Mouse (Mus musculus) liver, postnatal 0 days (tissue): ENCODE measurements around the gene Ptchd3. TPM values are rescaled to one million over a fixed set of nuclear protein-coding genes. Genes with fewer than 3 reads are reported as not detected.

ENCODE experiments used
- ATAC-seq: fragments of 200-750 bp; cut with Nextera tagmentation; 2 replicates; pipeline ENCODE4 v1.8.0; 2017; ENCODE audit warnings: mild to moderate bottlenecking, moderate library complexity
- DNase-seq: peaks from one replicate; pipeline ENCODE4 v3.0.0-alpha.2; 2016
- H3K27ac ChIP-seq: fragments of 300-500 bp; sonication (generic); 2 replicates; pipeline ENCODE4 v1.5.1; 2014; ENCODE audit warnings: antibody characterized with exemption, moderate library complexity, mild to moderate bottlenecking, low read depth
- H3K27me3 ChIP-seq: fragments of 300-500 bp; sonication (generic); 2 replicates; pipeline ENCODE4 v1.6.1; 2014; ENCODE audit warnings: low read length, control low read depth, mixed read lengths; ENCODE audit not compliant: insufficient read depth
- H3K36me3 ChIP-seq: fragments of 300-500 bp; sonication (generic); replicated peaks from 2 replicates; pipeline ENCODE4 v1.6.1; 2014; ENCODE audit warnings: mild to moderate bottlenecking, control low read depth, low read length, moderate library complexity, mixed read lengths; ENCODE audit not compliant: insufficient read depth
- H3K4me1 ChIP-seq: fragments of 300-500 bp; sonication (generic); 2 replicates; pipeline ENCODE4 v1.6.1; 2014; ENCODE audit warnings: antibody characterized with exemption, mild to moderate bottlenecking, control low read depth; ENCODE audit not compliant: insufficient read depth
- H3K4me2 ChIP-seq: fragments of 300-500 bp; sonication (generic); 2 replicates; pipeline ENCODE4 v1.6.1; 2014; ENCODE audit warnings: low read depth, mild to moderate bottlenecking, low read length, moderate library complexity, mixed read lengths
- H3K4me3 ChIP-seq: fragments of 300-500 bp; sonication (generic); 2 replicates; pipeline ENCODE4 v1.5.1; 2014; ENCODE audit warnings: low read depth, low read length
- H3K9ac ChIP-seq: fragments of 300-500 bp; sonication (generic); replicated peaks from 2 replicates; pipeline ENCODE4 v1.6.1; 2014; ENCODE audit warnings: mild to moderate bottlenecking, moderate library complexity
- H3K9me3 ChIP-seq: fragments of 300-500 bp; sonication (generic); 2 replicates; pipeline ENCODE4 v1.6.1; 2016; ENCODE audit warnings: mild to moderate bottlenecking, control low read depth, low read length, mixed read lengths
- CTCF ChIP-seq: sonication (generic); IDR thresholded peaks from 2 replicates; pipeline ENCODE4 v1.5.1; 2016; ENCODE audit warnings: antibody characterized with exemption, low read depth
- EP300 ChIP-seq: IDR thresholded peaks from 2 replicates; pipeline ENCODE4 v1.6.1; 2016; ENCODE audit warnings: antibody characterized with exemption, low read depth, mild to moderate bottlenecking
- WGBS: fragments of 180-500 bp; shearing (Covaris S2); extraction: QIAGEN DNeasy Blood & Tissue Kit; methylation state at CpG from one replicate; pipeline ENCODE4 v1.1.7; 2014; ENCODE audit not compliant: insufficient replicate concordance; 5-methylcytosine and 5-hydroxymethylcytosine counted together
- polyA plus RNA-seq: library from polyadenylated mRNA; unstranded; fragments of >200 nt; fragmentation: Nextera tagmentation; extraction: Ambion mirVana; gene quantifications from 2 replicates; pipeline ENCODE4 v1.2.1, GENCODE M21; 2015

Ptchd3 gene
- polyA plus RNA-seq = not detected in 2 replicates

DNA sequence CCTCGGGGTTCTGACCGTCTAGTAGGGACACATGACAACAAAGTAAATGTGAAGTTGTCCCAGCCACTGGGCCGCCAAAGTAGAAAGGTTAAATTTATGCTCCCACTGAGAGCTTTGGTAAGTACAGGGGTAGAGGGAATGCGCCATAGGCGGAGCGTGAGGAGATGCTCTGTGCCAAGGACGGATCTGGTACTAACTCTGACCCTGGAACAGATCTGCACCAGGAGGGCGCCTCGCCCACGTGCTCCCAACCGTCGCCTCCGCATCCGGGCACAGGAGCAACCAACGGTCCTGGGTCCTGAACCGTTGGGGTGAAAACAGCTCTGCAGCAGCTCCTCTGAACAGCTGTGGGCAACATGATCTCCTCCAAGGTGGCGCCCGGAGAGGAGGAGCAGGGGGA, at the start of gene Ptchd3:
Gene Ptchd3, plus strand, starts transcription at position 301 of the 400 bp plus-strand sequence.
- TF ChIP-seq EP300 = no peak
- no peak for TF ChIP-seq CTCF
- DNase-seq = no peak
- no peak within 1 kb of the TSS for H3K4me3 ChIP-seq

DNA sequence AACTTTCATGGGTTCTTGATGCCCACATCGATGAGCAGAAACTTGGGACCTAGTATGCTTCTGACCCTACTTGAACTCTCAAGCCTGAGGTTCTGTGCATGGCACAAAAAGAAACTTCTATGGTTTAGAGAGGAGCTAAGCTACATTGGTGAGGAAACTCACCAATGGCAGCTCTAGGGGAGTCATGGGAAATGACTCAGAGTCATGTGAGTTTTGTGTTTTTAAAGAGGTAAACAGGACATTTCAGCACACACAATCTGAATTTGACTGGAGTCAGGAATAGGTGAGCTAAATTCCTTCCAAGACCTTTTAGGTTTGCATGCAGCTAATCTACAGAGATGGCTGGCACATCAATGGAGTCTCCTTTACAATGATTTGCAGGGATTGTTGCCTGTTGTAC, 48.2 kb upstream of the Ptchd3 start:
- TF ChIP-seq CTCF (no peak), EP300 (no peak)
- no peaks in the 10 kb centered on the region for H3K36me3 ChIP-seq
- DNase-seq = no peak
- WGBS = 81% methylated on average over 1 of the region's 1 CpGs
- H3K27me3 ChIP-seq = no peaks in the 10 kb centered on the region
- H3K9me3 ChIP-seq = no peaks in the 10 kb centered on the region
- H3K9ac ChIP-seq = no peak overlapping the region
- no peak for ATAC-seq
- H3K4me1 ChIP-seq = no peaks in the 10 kb centered on the region
- H3K27ac ChIP-seq = no peak overlapping the region
- no peak overlapping the region for H3K4me2 ChIP-seq
- H3K4me3 ChIP-seq = no peak overlapping the region

More for the DNA sequence above, at the start of gene Ptchd3:
- Histone ChIP-seq H3K36me3 (no peaks in the 10 kb centered on the region), H3K27me3 (peaks cover 9% of the 10 kb centered on the region; the same call in 1 of the 2 replicates), H3K4me1 (no peaks in the 10 kb centered on the region), H3K9ac (no peak within 1 kb of the TSS), H3K27ac (no peak within 1 kb of the TSS), H3K9me3 (peaks cover 3% of the 10 kb centered on the region; the same call in 1 of the 2 replicates), H3K4me2 (no peak within 1 kb of the TSS)
- 65% methylated on average over 18 of the region's 18 CpGs for WGBS
- no peak for ATAC-seq

DNA sequence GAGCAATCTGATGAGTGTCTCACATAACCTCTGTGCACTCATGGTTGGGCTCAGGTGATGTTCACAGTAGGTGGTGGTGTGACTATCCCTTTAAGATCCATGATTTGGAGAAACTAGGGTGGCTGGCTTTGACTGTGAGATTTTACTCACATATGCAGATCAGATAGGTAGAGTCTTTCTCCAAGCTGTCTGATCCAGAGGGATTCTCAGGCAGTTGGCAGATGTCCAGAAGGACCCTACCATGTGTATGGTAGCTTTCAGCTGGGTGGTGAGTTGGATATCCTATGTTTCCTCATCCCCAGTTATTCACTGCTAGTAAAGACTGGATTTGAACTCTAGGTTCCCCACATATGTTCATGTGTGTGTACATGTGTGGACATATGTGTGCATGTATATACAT, 42.6 kb upstream of the Ptchd3 start:
- Histone ChIP-seq H3K27ac (no peak overlapping the region), H3K9ac (no peak overlapping the region), H3K4me3 (no peak overlapping the region), H3K27me3 (no peaks in the 10 kb centered on the region), H3K9me3 (no peaks in the 10 kb centered on the region), H3K4me1 (no peaks in the 10 kb centered on the region), H3K36me3 (no peaks in the 10 kb centered on the region), H3K4me2 (no peak overlapping the region)
- ATAC-seq (no peak), DNase-seq (no peak)
- TF ChIP-seq CTCF = no peak
- TF ChIP-seq EP300 = no peak

DNA sequence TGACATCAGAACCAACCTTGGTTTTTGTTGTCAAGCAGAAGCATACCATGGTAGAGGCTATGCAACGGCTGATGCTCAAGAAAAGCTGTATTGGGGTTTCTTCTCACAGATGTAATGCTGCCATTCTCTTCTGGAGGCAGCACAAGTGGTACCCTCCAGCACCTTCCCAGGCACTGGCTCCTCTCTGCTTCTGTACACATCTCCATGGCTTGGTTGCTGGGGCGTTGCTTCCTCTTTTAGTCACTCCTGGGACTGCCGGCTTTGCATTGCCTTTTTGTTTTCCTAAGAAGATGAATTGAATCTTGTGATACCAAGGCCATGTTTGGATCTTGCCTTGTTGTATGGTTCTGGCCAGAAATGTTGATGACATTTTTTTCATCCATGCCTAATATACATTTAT, 40.5 kb upstream of the Ptchd3 start:
- H3K4me3 ChIP-seq = no peak overlapping the region
- H3K4me1 ChIP-seq = peaks cover 3% of the 10 kb centered on the region; the same call in 1 of the 2 replicates
- DNase-seq = no peak
- no peak for ATAC-seq
- H3K4me2 ChIP-seq = no peak overlapping the region
- no peaks in the 10 kb centered on the region for H3K9me3 ChIP-seq
- WGBS = 54% methylated on average over 3 of the region's 3 CpGs
- H3K27me3 ChIP-seq = no peaks in the 10 kb centered on the region
- H3K9ac ChIP-seq = no peak overlapping the region
- no peak overlapping the region for H3K27ac ChIP-seq
- H3K36me3 ChIP-seq = no peaks in the 10 kb centered on the region
- TF ChIP-seq EP300 (no peak), CTCF (no peak)

DNA sequence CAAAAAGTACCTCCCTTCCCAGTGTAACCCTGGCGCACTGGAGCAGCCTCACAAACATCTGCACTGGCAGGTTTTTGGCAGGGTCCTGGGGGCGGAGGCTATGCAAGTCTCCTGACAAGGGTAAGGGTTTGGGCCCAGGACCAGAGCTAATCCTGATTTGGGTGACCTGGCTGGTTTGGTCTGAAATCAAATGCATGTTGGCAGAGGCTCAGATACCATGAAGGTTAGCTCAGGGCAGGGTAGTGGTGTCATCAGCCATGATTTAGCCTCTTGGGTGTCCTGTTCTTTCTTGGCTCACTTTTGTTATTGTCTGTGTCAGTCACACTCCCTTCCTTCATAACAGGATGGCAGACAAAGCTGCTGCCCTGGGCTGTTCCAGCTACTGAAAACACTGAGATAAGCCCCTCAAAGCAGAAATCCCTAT, 39.4 kb upstream of the Ptchd3 start:
- Histone ChIP-seq H3K9ac (no peak overlapping the region), H3K4me3 (no peak overlapping the region), H3K4me2 (no peak overlapping the region), H3K27ac (no peak overlapping the region), H3K4me1 (peaks cover 3% of the 10 kb centered on the region), H3K36me3 (no peaks in the 10 kb centered on the region), H3K27me3 (no peaks in the 10 kb centered on the region), H3K9me3 (no peaks in the 10 kb centered on the region)
- ATAC-seq (no peak), DNase-seq (no peak)
- 57% methylated on average over 2 of the region's 2 CpGs for WGBS
- TF ChIP-seq EP300 (no peak), CTCF (no peak)

DNA sequence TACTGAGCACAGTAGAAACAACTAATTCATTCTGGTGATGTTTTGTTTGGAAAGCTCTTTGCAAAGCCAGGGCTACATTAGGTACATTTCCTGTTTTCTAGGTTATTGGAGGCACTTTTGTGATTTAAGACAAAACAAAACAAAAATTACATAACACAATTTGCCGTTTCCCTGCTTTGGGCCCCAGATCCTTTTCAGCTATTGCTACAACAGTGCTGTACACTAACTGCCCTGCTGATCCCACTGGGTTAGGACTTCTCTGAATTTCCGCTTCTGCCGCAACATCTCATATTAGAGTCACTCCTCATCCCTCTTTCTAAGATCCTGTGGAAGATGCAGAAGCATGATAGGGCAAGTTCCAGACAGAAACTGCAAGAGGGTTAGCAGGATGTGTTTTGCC, 38.6 kb upstream of the Ptchd3 start:
- H3K9ac ChIP-seq = no peak overlapping the region
- no peaks in the 10 kb centered on the region for H3K36me3 ChIP-seq
- no peak overlapping the region for H3K4me2 ChIP-seq
- H3K4me1 ChIP-seq = peaks cover 3% of the 10 kb centered on the region
- no peak for ATAC-seq
- no peak overlapping the region for H3K27ac ChIP-seq
- no peaks in the 10 kb centered on the region for H3K9me3 ChIP-seq
- no peak for TF ChIP-seq EP300
- no peak for TF ChIP-seq CTCF
- no peaks in the 10 kb centered on the region for H3K27me3 ChIP-seq
- H3K4me3 ChIP-seq = no peak overlapping the region
- DNase-seq = no peak
- 72% methylated on average over 3 of the region's 3 CpGs for WGBS

DNA sequence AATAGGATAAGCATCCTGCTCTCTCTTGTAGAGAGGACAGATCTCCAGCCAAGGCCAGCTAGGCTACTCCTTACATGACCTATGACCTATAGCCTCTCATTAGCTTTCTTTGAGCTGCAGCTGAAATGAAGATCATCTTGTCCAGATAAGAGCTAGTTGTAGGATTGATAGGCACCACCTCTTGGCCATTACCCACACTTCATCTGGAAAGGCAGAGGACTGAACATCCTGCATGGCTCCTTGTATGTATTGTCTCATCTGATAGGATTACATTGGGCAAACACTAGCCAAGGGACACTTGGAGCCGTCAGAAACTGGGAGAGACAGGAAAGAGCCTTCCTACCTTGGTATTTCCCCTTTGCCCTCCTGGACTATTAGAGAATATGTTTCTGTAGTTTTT, 38.1 kb upstream of the Ptchd3 start:
- no peaks in the 10 kb centered on the region for H3K9me3 ChIP-seq
- no peaks in the 10 kb centered on the region for H3K36me3 ChIP-seq
- no peak overlapping the region for H3K4me2 ChIP-seq
- no peak for TF ChIP-seq CTCF
- no peak for TF ChIP-seq EP300
- no peak overlapping the region for H3K9ac ChIP-seq
- ATAC-seq (no peak), DNase-seq (no peak)
- no peak overlapping the region for H3K4me3 ChIP-seq
- H3K27ac ChIP-seq = no peak overlapping the region
- no peaks in the 10 kb centered on the region for H3K27me3 ChIP-seq
- peaks cover 3% of the 10 kb centered on the region for H3K4me1 ChIP-seq
- whole genome bisulfite sequencing = 54% methylated on average over 1 of the region's 1 CpGs
